Mouse (Mus musculus) testis, postnatal 10 days (tissue): Measurements from ENCODE around the gene Capn5.

Experiments
- DNase-seq: peaks from one replicate; pipeline ENCODE4 v3.0.0; 2021; ENCODE audit warnings: low spot score

Gene Capn5

GRCm38 (mm10) chr7:98148721-98149407 lies 29.2 kb downstream of the Capn5 start:
- DNase-seq = no peak

DNA sequence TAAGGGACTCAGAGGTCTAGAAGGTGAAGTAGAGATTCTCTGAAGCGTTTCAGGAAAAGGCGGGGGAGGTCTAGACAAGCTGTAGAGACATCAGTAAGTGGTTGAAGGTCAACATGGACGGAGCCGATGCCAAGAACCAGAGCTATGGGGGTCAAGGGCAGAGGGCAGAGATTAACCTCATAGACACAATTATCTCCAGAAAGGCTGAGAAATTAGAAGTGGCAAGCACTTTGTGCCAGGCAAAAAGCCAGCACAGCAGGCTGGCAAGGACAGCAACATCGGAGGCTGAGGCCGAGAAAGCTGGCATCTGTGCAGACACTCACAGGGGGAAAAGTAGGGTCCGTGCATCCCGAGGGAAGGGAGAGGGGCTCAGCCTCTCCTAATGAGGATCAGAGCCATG lies 30.3 kb downstream of the Capn5 start:
- DNase-seq = no peak

GRCm38 (mm10) chr7:98146447-98146845 lies 31.6 kb downstream of the Capn5 start:
- no peak for DNase-seq

DNA sequence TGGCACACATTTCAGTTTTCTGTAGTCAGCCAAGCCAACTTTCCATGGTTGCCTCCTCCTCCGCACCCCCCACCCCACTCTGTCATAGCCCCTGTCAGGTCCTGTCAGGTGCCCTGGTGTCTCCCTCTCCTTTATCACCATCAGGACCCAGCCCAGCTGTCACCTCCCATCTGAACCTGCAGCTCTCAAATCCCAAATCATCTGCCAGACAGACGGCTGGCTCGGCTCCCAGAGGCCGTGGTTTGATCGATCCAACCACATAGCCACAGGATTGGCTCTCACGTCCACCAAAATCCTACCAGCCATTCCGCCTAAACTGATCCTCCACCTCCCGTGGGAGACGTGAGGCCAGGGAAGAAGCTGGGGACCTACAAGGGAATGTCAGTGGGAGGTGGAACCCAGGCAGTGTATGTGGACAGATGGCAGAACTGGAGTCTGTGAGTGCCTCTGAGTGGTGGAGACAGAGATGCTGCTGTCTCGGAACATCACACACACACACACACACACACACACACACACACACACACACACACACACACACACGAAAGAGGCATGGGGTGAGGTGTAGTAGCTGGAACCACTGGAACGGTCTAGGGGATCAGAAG lies 32.1 kb downstream of the Capn5 start:
- DNase-seq = no peak

GRCm38 (mm10) chr7:98145402-98145801 lies 32.7 kb downstream of the Capn5 start, which contains the start of gene Omp:
Gene Omp (minus strand): TSS chr7:98145502.
- DNase-seq = no peak

- DNase-seq = no peak
Observed at GRCm38 (mm10) chr7:98142648-98143047, 35.4 kb downstream of the Capn5 start.

GRCm38 (mm10) chr7:98142247-98142646 lies 35.8 kb downstream of the Capn5 start:
- DNase-seq = no peak

GRCm38 (mm10) chr7:98141206-98141605 lies 36.9 kb downstream of the Capn5 start:
- peak; percentile 80 for DNase-seq

DNA sequence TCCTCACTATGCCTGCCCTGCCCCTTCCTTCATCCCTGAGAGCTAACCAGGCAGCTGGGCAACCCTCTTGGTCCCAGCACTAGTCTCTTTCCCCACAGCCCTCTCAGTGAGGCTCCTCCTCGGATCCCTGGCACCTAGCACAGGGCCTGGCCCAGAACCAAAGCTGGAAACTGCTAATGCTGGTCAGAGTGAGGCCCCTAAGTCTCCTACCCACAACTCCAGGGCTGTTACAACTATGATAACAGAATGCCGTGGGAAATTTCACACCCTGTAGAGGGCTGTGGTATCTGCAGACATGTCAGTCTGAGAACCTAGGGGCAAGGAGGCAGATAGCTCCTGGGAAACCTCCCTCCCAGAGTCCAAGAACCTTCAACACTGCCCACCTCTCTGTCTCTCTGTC lies 37.5 kb downstream of the Capn5 start:
- DNase-seq = no peak

DNA sequence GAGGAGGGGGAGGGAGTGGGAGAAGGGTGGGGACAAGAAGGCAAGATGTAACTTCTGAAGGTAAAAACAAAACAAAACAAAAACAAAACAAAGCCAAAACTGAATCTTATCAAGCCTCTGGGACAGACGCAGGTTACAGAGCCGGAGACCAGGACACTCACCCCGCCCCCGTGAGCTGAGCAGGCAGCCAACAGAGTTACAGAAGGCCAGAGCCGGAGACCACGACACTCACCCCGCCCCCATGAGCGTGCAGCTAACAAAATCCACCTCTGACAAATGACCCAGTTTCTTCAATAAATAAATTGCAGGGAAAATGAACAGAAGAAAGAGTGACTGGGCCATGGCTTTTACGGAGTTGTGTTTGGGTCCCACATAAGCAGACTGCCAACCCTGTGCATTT lies 38.9 kb downstream of the Capn5 start:
- DNase-seq = no peak

GRCm38 (mm10) chr7:98137995-98138394 lies 40.1 kb downstream of the Capn5 start:
- DNase-seq = no peak

DNA sequence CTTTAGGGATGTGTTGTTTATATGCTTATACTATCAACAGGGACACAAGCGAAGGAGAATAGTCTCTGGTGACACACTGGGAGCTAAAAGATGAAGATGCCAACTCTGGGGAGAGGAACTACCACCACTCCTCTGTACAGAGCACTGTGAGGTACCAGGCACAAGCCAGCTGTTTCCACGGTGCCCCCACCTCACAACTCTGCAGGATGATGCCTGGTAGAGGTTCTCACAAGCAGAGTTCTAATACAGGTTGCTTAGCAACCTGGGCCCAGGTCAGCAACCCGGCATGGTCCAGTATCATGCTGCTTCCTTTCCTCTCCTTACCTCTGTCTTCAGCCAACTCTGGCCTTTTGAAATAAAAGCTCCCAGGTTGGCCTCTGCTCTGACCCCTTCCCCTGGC lies 40.5 kb downstream of the Capn5 start:
- no peak for DNase-seq

GRCm38 (mm10) chr7:98131751-98132150 lies 46.3 kb downstream of the Capn5 start:
- no peak for DNase-seq

- DNase-seq = peak; percentile 78
Observed at GRCm38 (mm10) chr7:98125473-98125872, 52.6 kb downstream of the Capn5 start.

- no peak for DNase-seq
Observed at GRCm38 (mm10) chr7:98124701-98125100, 53.4 kb downstream of the Capn5 start.

DNA sequence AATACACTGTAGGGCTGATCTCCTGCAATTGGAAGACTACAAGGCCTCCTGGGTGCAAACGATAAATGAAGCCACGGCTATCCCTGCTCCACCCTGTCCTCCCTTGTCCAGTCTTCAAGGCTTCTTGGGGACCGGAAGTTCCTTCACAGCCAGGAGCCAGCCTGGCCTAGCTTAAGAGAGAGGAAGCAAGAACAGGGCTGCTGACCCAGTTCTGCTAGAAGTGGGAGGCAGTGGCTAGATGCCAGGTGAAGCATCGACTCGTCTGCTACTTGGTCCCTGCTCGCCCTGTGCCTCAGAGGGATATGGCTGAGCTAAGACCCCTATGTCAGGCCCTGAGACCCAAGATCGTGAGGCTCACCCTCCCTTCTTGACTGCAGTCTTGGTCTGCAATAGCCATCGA lies 56.4 kb downstream of the Capn5 start:
- DNase-seq = peak; percentile 77

GRCm38 (mm10) chr7:98121241-98121640 lies 56.8 kb downstream of the Capn5 start:
- no peak for DNase-seq

- DNase-seq = peak; percentile 86
Observed at GRCm38 (mm10) chr7:98120325-98120724, 57.7 kb downstream of the Capn5 start.

GRCm38 (mm10) chr7:98119961-98120232 lies 58.2 kb downstream of the Capn5 start:
- no peak for DNase-seq

GRCm38 (mm10) chr7:98119179-98119960 lies 58.7 kb downstream of the Capn5 start, which contains the start of gene Myo7a:
Gene Myo7a (minus strand): TSS chr7:98119524.
- peak; percentile 75 for DNase-seq

GRCm38 (mm10) chr7:98117012-98117660 lies 60.9 kb downstream of the Capn5 start:
- peak; percentile 93 for DNase-seq

DNA sequence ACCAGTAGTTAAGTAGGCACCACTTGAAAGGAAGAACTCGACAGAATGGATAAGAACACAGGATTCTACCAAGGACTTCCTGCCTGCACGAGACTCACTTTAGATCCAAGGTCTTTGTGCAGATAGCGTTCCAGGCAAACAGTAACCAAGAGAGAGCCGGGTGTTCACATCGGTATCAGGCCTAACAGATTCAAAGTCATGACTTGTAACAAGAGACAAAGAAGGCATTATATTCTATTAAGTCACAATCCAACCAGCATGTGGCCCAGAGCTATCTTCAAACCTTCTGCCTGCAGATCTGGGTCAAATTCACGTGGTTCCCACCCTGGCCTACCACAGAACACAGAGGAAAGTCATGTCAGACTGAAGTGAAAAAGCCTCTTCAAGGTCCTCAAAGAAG lies 63.4 kb downstream of the Capn5 start:
- no peak for DNase-seq

DNA sequence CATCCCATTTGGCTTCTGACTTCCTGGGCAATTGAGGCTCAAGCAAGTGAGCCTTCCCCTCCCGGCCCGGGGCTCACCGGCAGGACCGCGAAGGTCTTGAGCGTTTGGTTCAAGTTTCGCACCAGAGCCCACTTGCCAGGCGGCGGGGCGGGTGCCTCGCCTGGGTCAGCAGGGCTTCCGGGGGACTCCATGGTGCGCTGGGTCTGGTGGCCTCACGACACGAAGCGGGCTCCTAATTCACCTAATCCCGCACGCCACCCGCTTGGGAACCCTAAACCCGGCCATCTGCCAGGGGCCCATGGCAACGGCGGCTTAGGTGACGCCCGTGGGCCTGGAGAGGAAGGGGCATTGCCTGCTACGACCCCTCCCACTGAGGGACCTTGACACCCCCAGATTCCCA lies 66.8 kb downstream of the Capn5 start:
- DNase-seq = no peak
